Mouse (Mus musculus) megakaryocyte, embryonic 14.5 days (primary cell): ENCODE measurements around the gene Tmem81. TPM values are rescaled to one million over a fixed set of nuclear protein-coding genes. Genes with fewer than 3 reads are reported as not detected.
A peak's percentile ranks its signal among the peaks of the same experiment; 100 is the strongest.

Experiments used
- H3K27me3 ChIP-seq: replicated peaks from 2 replicates; pipeline ENCODE3; 2012; ENCODE audit warnings: inconsistent platforms
- H3K36me3 ChIP-seq: replicated peaks from 2 replicates; pipeline ENCODE3; 2012; ENCODE audit warnings: low read length, inconsistent platforms, mixed read lengths
- H3K4me1 ChIP-seq: 2 replicates; pipeline ENCODE4 v1.6.1; 2012; ENCODE audit warnings: inconsistent platforms
- H3K4me3 ChIP-seq: replicated peaks from 2 replicates; pipeline ENCODE3; 2012; ENCODE audit warnings: moderate library complexity, mild to moderate bottlenecking, inconsistent platforms
- H3K9me3 ChIP-seq: 2 replicates; pipeline ENCODE4 v1.6.1; 2012; ENCODE audit warnings: inconsistent platforms
- FLI1 ChIP-seq: IDR thresholded peaks from 2 replicates; pipeline ENCODE4 v1.6.1; 2012; ENCODE audit warnings: low read length, inconsistent platforms, mixed read lengths
- GATA1 ChIP-seq: IDR thresholded peaks from 3 replicates; pipeline ENCODE4 v1.6.1; 2012; ENCODE audit warnings: mixed read lengths, low read length, inconsistent platforms, borderline replicate concordance
- polyA plus RNA-seq: library from polyadenylated mRNA; stranded (reverse); fragments of >175 nt; gene quantifications from 2 replicates; pipeline ENCODE4 v1.2.3, GENCODE M21; 2012; ENCODE audit warnings: low replicate concordance; ENCODE audit not compliant: insufficient read depth

Gene Tmem81
- polyA plus RNA-seq, 1 experiment = 0.45 TPM

GRCm38 (mm10) chr1:132516776-132517175 lies 10.7 kb downstream of the Tmem81 start:
- Histone ChIP-seq H3K4me1 (peaks cover 7% of the 10 kb centered on the region; the same call in 1 of the 2 replicates), H3K27me3 (peaks cover 81% of the 10 kb centered on the region), H3K4me3 (no peak overlapping the region), H3K9me3 (no peaks in the 10 kb centered on the region), H3K36me3 (no peaks in the 10 kb centered on the region)
- TF ChIP-seq GATA1 = no peak
- no peak for TF ChIP-seq FLI1

GRCm38 (mm10) chr1:132518621-132519020 lies 12.6 kb downstream of the Tmem81 start:
- Histone ChIP-seq H3K27me3 (peaks cover 87% of the 10 kb centered on the region), H3K9me3 (no peaks in the 10 kb centered on the region), H3K4me3 (no peak overlapping the region), H3K36me3 (no peaks in the 10 kb centered on the region), H3K4me1 (peaks cover 7% of the 10 kb centered on the region; the same call in 1 of the 2 replicates)
- TF ChIP-seq FLI1 (no peak), GATA1 (no peak)

GRCm38 (mm10) chr1:132519734-132520133 lies 13.7 kb downstream of the Tmem81 start:
- Histone ChIP-seq H3K4me3 (no peak overlapping the region), H3K36me3 (no peaks in the 10 kb centered on the region), H3K9me3 (no peaks in the 10 kb centered on the region), H3K4me1 (peaks cover 7% of the 10 kb centered on the region; the same call in 1 of the 2 replicates), H3K27me3 (peaks cover 81% of the 10 kb centered on the region)
- TF ChIP-seq GATA1 (no peak), FLI1 (no peak)

GRCm38 (mm10) chr1:132520764-132521163 lies 14.7 kb downstream of the Tmem81 start:
- H3K9me3 ChIP-seq = no peaks in the 10 kb centered on the region
- H3K4me1 ChIP-seq = peaks cover 7% of the 10 kb centered on the region; the same call in 1 of the 2 replicates
- TF ChIP-seq FLI1 = no peak
- TF ChIP-seq GATA1 = no peak
- peaks cover 80% of the 10 kb centered on the region for H3K27me3 ChIP-seq
- H3K4me3 ChIP-seq = no peak overlapping the region
- H3K36me3 ChIP-seq = no peaks in the 10 kb centered on the region

GRCm38 (mm10) chr1:132523048-132523447 lies 17.0 kb downstream of the Tmem81 start:
- peaks cover 7% of the 10 kb centered on the region; the same call in 1 of the 2 replicates for H3K4me1 ChIP-seq

GRCm38 (mm10) chr1:132523920-132524319 lies 17.9 kb downstream of the Tmem81 start:
- Histone ChIP-seq H3K4me3 (no peak overlapping the region), H3K4me1 (peaks cover 7% of the 10 kb centered on the region; the same call in 1 of the 2 replicates), H3K27me3 (peaks cover 77% of the 10 kb centered on the region), H3K36me3 (no peaks in the 10 kb centered on the region), H3K9me3 (no peaks in the 10 kb centered on the region)
- TF ChIP-seq GATA1 = no peak

More at GRCm38 (mm10) chr1:132523048-132523447, 17.0 kb downstream of the Tmem81 start:
- no peak overlapping the region for H3K4me3 ChIP-seq
- TF ChIP-seq FLI1 (no peak), GATA1 (no peak)
- peaks cover 77% of the 10 kb centered on the region for H3K27me3 ChIP-seq
- no peaks in the 10 kb centered on the region for H3K9me3 ChIP-seq
- H3K36me3 ChIP-seq = no peaks in the 10 kb centered on the region

GRCm38 (mm10) chr1:132525832-132526231 lies 19.8 kb downstream of the Tmem81 start:
- Histone ChIP-seq H3K9me3 (no peaks in the 10 kb centered on the region), H3K4me1 (peaks cover 3% of the 10 kb centered on the region; the same call in 1 of the 2 replicates), H3K27me3 (peaks cover 78% of the 10 kb centered on the region), H3K4me3 (no peak overlapping the region), H3K36me3 (no peaks in the 10 kb centered on the region)
- TF ChIP-seq GATA1 = no peak
- no peak for TF ChIP-seq FLI1

GRCm38 (mm10) chr1:132528071-132528470 lies 22.0 kb downstream of the Tmem81 start:
- no peak for TF ChIP-seq GATA1
- TF ChIP-seq FLI1 = no peak
- Histone ChIP-seq H3K4me1 (no peaks in the 10 kb centered on the region; the same call in 1 of the 2 replicates), H3K27me3 (peaks cover 79% of the 10 kb centered on the region), H3K36me3 (no peaks in the 10 kb centered on the region), H3K4me3 (no peak overlapping the region), H3K9me3 (no peaks in the 10 kb centered on the region)

GRCm38 (mm10) chr1:132528647-132529334 lies 22.8 kb downstream of the Tmem81 start:
- no peaks in the 10 kb centered on the region for H3K36me3 ChIP-seq
- TF ChIP-seq FLI1 (no peak), GATA1 (no peak)
- H3K9me3 ChIP-seq = no peaks in the 10 kb centered on the region
- no peaks in the 10 kb centered on the region; the same call in 1 of the 2 replicates for H3K4me1 ChIP-seq
- peaks cover 79% of the 10 kb centered on the region for H3K27me3 ChIP-seq
- H3K4me3 ChIP-seq = peak overlapping the region; percentile 46

GRCm38 (mm10) chr1:132530631-132531191 lies 24.7 kb downstream of the Tmem81 start:
- no peak overlapping the region for H3K4me3 ChIP-seq
- H3K36me3 ChIP-seq = no peaks in the 10 kb centered on the region
- H3K4me1 ChIP-seq = no peaks in the 10 kb centered on the region; the same call in 1 of the 2 replicates
- peaks cover 87% of the 10 kb centered on the region for H3K27me3 ChIP-seq
- TF ChIP-seq GATA1 = no peak
- TF ChIP-seq FLI1 = no peak
- no peaks in the 10 kb centered on the region for H3K9me3 ChIP-seq
